Mouse (Mus musculus): ENCODE results near the gene Clstn2.

- TF ChIP-seq CTCF (IDR thresholded peaks at IDR 0.05; ENCODE audit: low read depth, low read length): no peak
- TF ChIP-seq POLR2A (IDR thresholded peaks at IDR 0.05; ENCODE audit: borderline replicate concordance, low read depth, low read length): no peak
Measured at GRCm38 (mm10) chr9:97520771-97521170, 512.2 kb downstream of the Clstn2 start.
